ENCODE assay signal across 21 mouse cellular contexts in genomic region chr11:52280566-52281455, GRCm38 (mm10). TPM values are rescaled to one million over a fixed set of nuclear protein-coding genes. Genes with fewer than 3 reads are reported as not detected.
DNase-seq lines count a peak whose midpoint lies in the region; ATAC-seq and TF ChIP-seq lines count a peak whose summit lies in the region.
"Had no signal": no experiment of that assay in that cellular context is flagged by ENCODE, and none has a peak within 500 bp of the region (broad histone marks: within the 10 kb centered on the region; RNA-seq: fewer than 3 reads in every experiment).

No protein-coding gene starts in this region.

- H3K27ac ChIP-seq in lung, embryonic 15.5 days, result no peak overlapping the region
- no peak overlapping the region for H3K27ac ChIP-seq in lung, postnatal 0 days (ENCODE audit: low read length)
- no peak overlapping the region for H3K27ac ChIP-seq in olfactory bulb, adult 2 months (ENCODE audit: insufficient read depth, low read depth, low read length)
- H3K27ac ChIP-seq: heart, adult 2 months; hindbrain, embryonic 15.5 days; limb, embryonic 13.5 days; liver, embryonic 14.5 days; midbrain, embryonic 13.5 days had no signal

- H3K27me3 ChIP-seq in lung, embryonic 15.5 days, result no peaks in the 10 kb centered on the region
- H3K27me3 ChIP-seq in lung, postnatal 0 days (replicated peaks; ENCODE audit: insufficient read depth, low read length), result no peaks in the 10 kb centered on the region

- TF ChIP-seq EP300 in lung, postnatal 0 days (IDR thresholded peaks at IDR 0.05), result no peak

- peaks cover 10% of the 10 kb centered on the region; the same call in 1 of the 2 replicates for H3K36me3 ChIP-seq in lung, embryonic 15.5 days
- H3K36me3 ChIP-seq in lung, postnatal 0 days (ENCODE audit: insufficient read depth, low read length), result no peaks in the 10 kb centered on the region
- H3K36me3 ChIP-seq: hindbrain, embryonic 15.5 days; limb, embryonic 13.5 days; midbrain, embryonic 13.5 days had no signal

- H3K4me1 ChIP-seq in lung, embryonic 15.5 days, result peaks cover 41% of the 10 kb centered on the region
- no peaks in the 10 kb centered on the region; the same call in 1 of the 2 replicates for H3K4me1 ChIP-seq in lung, postnatal 0 days (ENCODE audit: insufficient read depth, low read depth, low read length)
- peaks cover 47% of the 10 kb centered on the region for H3K4me1 ChIP-seq in olfactory bulb, adult 2 months (ENCODE audit: control insufficient read depth, insufficient read depth, low read length)

- ATAC-seq in CD4-positive, CD25-positive, alpha-beta regulatory T cell, adult 4 months, result no peak
- ATAC-seq in lung, embryonic 15.5 days (ENCODE audit: borderline replicate concordance, extremely low read depth, low FRiP score, low TSS enrichment), result no peak
- ATAC-seq in lung, postnatal 0 days, result no peak
- ATAC-seq in granulocyte monocyte progenitor cell, adult 5-6 weeks (replicated peaks; ENCODE audit: poor library complexity, severe bottlenecking), result no peak
- ATAC-seq: forebrain, embryonic 16.5 days; midbrain, embryonic 13.5 days had no signal

- H3K9ac ChIP-seq in lung, embryonic 15.5 days, result no peak overlapping the region
- H3K9ac ChIP-seq in lung, postnatal 0 days (replicated peaks; ENCODE audit: low read depth), result no peak overlapping the region
- H3K9ac ChIP-seq: hindbrain, embryonic 15.5 days; limb, embryonic 13.5 days; liver, embryonic 14.5 days; midbrain, embryonic 13.5 days had no signal

- peak; percentile 55 for DNase-seq in CD4-positive, CD25-positive, alpha-beta regulatory T cell, adult 2 months (ENCODE audit: low read depth, low spot score)
- DNase-seq in lung, postnatal 0 days (ENCODE audit: low spot score), result no peak
- DNase-seq in thymus, postnatal 4 days, result peak; percentile 74
- no peak for DNase-seq in right cerebral cortex, postnatal 4 days
- DNase-seq: adrenal gland, postnatal 10 days; cerebellum, adult 11-12 months; cerebellum, postnatal 25 days; heart, adult 2 months; heart, postnatal 14 days; kidney, adult 11 months; kidney, postnatal 25 days; layer of hippocampus, adult 9-11 months had no signal

- TF ChIP-seq CTCF in lung, postnatal 0 days (IDR thresholded peaks at IDR 0.05), result no peak
- TF ChIP-seq CTCF in olfactory bulb, adult 2 months (IDR thresholded peaks at IDR 0.05; ENCODE audit: insufficient read depth, low read depth, low read length), result no peak

- H3K4me2 ChIP-seq in lung, embryonic 15.5 days, result peak overlapping the region; percentile 93
- no peak overlapping the region for H3K4me2 ChIP-seq in lung, postnatal 0 days (replicated peaks; ENCODE audit: low read depth, low read length)

- TF ChIP-seq POLR2A in olfactory bulb, adult 2 months (IDR thresholded peaks at IDR 0.05; ENCODE audit: insufficient read depth, low read depth, low read length), result no peak

- WGBS in lung, embryonic 15.5 days, result 82% methylated on average over 11 of the region's 11 CpGs
- 88% methylated on average over 11 of the region's 11 CpGs for WGBS in lung, postnatal 0 days
- 92% methylated on average over 11 of the region's 11 CpGs for WGBS in olfactory bulb, adult 2 months

- peak overlapping the region; percentile 81; the same call in 1 of the 2 replicates for H3K4me3 ChIP-seq in lung, embryonic 15.5 days
- no peak overlapping the region for H3K4me3 ChIP-seq in lung, postnatal 0 days (ENCODE audit: low read depth, low read length)
- peak overlapping the region; percentile 84 for H3K4me3 ChIP-seq in olfactory bulb, adult 2 months (ENCODE audit: insufficient read depth, low read depth, low read length)
- H3K4me3 ChIP-seq: heart, adult 2 months; hindbrain, embryonic 15.5 days had no signal

- no peaks in the 10 kb centered on the region for H3K9me3 ChIP-seq in lung, embryonic 15.5 days
- H3K9me3 ChIP-seq in lung, postnatal 0 days (ENCODE audit: low read length), result no peaks in the 10 kb centered on the region
- H3K9me3 ChIP-seq: hindbrain, embryonic 15.5 days; limb, embryonic 13.5 days; midbrain, embryonic 13.5 days had no signal

RNA-seq across cellular contexts. Expression of gene Tcf7, which starts 2.0 kb away (rescaled TPM):
- polyA plus RNA-seq in CD4-positive, CD25-positive, alpha-beta regulatory T cell, adult 4 months (2017; shearing (Covaris generic)), result 100 to 1,000 TPM; 246 to 283 TPM
- 41.4 and 52.6 TPM in 2 replicates for polyA plus RNA-seq in lung, embryonic 15.5 days (2015; fragmentation: Nextera tagmentation; extraction: Ambion mirVana)
- 14.7 and 14.8 TPM in 2 replicates for polyA plus RNA-seq in lung, postnatal 0 days (2015; fragmentation: Nextera tagmentation; extraction: Ambion mirVana)
- 377 and 809 TPM in 2 replicates for polyA plus RNA-seq in olfactory bulb, adult 2 months (2012; ENCODE audit: insufficient read depth, insufficient read length, low replicate concordance, missing spikeins)
- 1.4 TPM in 1 of 2 replicates, not detected in the other for total RNA-seq in granulocyte monocyte progenitor cell, adult 5-6 weeks (2014; fragmentation: Nextera tagmentation)
- total RNA-seq in granulocyte monocyte progenitor cell, adult 5-6 weeks (2017), result 0.30 and 0.82 TPM in 2 replicates

RNA-seq across cellular contexts. Expression of gene Skp1a, which starts 49.0 kb away (rescaled TPM):
- 100 to 1,000 TPM; 212 to 326 TPM for polyA plus RNA-seq in CD4-positive, CD25-positive, alpha-beta regulatory T cell, adult 4 months (2017; shearing (Covaris generic))
- polyA plus RNA-seq in lung, embryonic 15.5 days (2015; fragmentation: Nextera tagmentation; extraction: Ambion mirVana), result 809 and 814 TPM in 2 replicates
- polyA plus RNA-seq in lung, postnatal 0 days (2015; fragmentation: Nextera tagmentation; extraction: Ambion mirVana), result 552 and 571 TPM in 2 replicates
- 531 TPM in 1 of 2 replicates, not detected in the other for polyA plus RNA-seq in olfactory bulb, adult 2 months (2012; ENCODE audit: insufficient read depth, insufficient read length, low replicate concordance, missing spikeins)
- 180 and 196 TPM in 2 replicates for total RNA-seq in granulocyte monocyte progenitor cell, adult 5-6 weeks (2014; fragmentation: Nextera tagmentation)
- 242 and 266 TPM in 2 replicates for total RNA-seq in granulocyte monocyte progenitor cell, adult 5-6 weeks (2017)

Comparison
In these comparisons a context has a peak if more than half of its experiments do, and no peak if none do; other contexts are left out.
1. DNase-seq: peak in CD4-positive, CD25-positive, alpha-beta regulatory T cell, adult 2 months (single experiment) and thymus, postnatal 4 days (single experiment); none in lung, postnatal 0 days (single experiment) and right cerebral cortex, postnatal 4 days (single experiment).